Mouse (Mus musculus) testis, adult 2 months (tissue): ENCODE results near the gene Dennd2d.

ENCODE experiments used
- CTCF ChIP-seq: fragments of 200-500 bp; IDR thresholded peaks from 2 replicates; pipeline ENCODE4 v1.5.1; 2012; ENCODE audit warnings: low read depth, mild to moderate bottlenecking, inconsistent platforms, low read length, moderate library complexity; ENCODE audit not compliant: control insufficient read depth, insufficient read depth, insufficient replicate concordance
- POLR2A ChIP-seq: fragments of 200-500 bp; IDR thresholded peaks from 2 replicates; pipeline ENCODE4 v1.6.1; 2012; ENCODE audit warnings: low read depth, mild to moderate bottlenecking, inconsistent platforms, low read length, moderate library complexity; ENCODE audit not compliant: control insufficient read depth

DNA sequence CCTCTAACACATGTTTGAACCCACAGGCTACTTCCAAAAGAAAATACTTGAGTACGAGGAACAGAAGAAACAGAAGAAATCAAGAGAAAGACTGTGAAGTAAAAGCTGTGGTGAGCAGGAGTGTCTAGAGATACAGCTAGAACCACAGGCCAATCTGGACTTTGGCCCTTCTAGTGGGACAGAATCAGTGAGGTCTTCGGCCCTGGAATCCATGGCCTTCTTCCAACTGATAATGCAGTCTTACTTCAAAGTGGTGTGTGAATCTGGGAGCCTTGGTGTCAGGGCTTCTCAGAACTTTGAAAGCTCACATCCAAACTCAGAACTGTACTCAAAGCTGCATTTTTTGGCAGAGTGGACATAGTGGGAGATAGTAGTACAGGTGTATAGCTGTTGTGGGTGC, 18.3 kb downstream of the Dennd2d start:
- TF ChIP-seq POLR2A (no peak), CTCF (no peak)
